Mouse (Mus musculus) olfactory bulb, adult 2 months (tissue): ENCODE data around the gene Slc44a3.

Experiments used
- CTCF ChIP-seq: fragments of 200-500 bp; IDR thresholded peaks from 2 replicates; pipeline ENCODE4 v1.5.1; 2012; ENCODE audit warnings: low read depth, mild to moderate bottlenecking, low read length, moderate library complexity; ENCODE audit not compliant: insufficient read depth
- POLR2A ChIP-seq: fragments of 200-500 bp; IDR thresholded peaks from 2 replicates; pipeline ENCODE4 v1.6.1; 2012; ENCODE audit warnings: mild to moderate bottlenecking, low read depth, low read length, moderate library complexity; ENCODE audit not compliant: insufficient read depth

GRCm38 (mm10) chr3:121536803-121537202 is 4.6 kb upstream of the Slc44a3 start:
- TF ChIP-seq CTCF (no peak), POLR2A (no peak)
